Comparison of ENCODE assay signal across 10 mouse cellular contexts in the genomic region with DNA sequence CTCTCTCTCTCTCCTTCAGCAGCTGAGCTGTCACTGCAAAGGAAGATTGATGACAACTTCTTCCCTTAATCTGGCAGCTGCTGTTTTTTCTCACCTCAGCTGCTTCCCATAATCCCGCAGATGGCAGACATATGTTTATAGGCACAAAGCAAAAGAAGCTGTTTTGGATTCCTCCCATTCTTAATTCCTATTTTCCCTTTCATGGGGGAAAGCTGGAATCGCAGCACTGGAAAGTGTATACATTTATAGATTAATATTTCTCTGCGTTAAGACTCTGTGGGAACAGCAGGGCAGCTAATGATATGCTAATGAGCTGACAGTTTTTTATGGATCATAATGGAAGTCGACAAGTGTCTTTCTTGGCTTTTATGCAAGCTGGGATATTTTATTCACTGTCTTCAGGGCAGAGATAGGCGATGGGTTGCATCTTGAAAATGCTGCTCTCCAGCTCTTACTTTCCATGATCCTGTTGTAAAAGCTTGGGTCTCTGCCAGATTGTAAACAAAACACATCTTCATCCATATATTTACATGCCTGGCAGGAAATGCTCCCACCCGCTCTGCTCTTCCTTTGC.
A peak's percentile ranks its signal among the peaks of the same experiment; 100 is the strongest.
DNase-seq lines count a peak whose midpoint lies in the region; ATAC-seq and TF ChIP-seq lines count a peak whose summit lies in the region.
"Had no signal": no experiment of that assay in that cellular context is flagged by ENCODE, and none has a peak within 500 bp of the region (broad histone marks: within the 10 kb centered on the region; RNA-seq: fewer than 3 reads in every experiment).

No protein-coding gene starts in this region.

- no peak overlapping the region for H3K4me3 ChIP-seq in kidney, postnatal 0 days (replicated peaks; ENCODE audit: low read depth, low read length)
- H3K4me3 ChIP-seq: heart, embryonic 15.5 days; limb, embryonic 12.5 days had no signal

- no peak for TF ChIP-seq CTCF in kidney, postnatal 0 days (IDR thresholded peaks at IDR 0.05; ENCODE audit: low read depth)

- no peaks in the 10 kb centered on the region for H3K9me3 ChIP-seq in kidney, postnatal 0 days (replicated peaks; ENCODE audit: low read length)
- H3K9me3 ChIP-seq: heart, embryonic 15.5 days had no signal

- no peak overlapping the region for H3K27ac ChIP-seq in kidney, postnatal 0 days
- H3K27ac ChIP-seq: heart, embryonic 15.5 days; limb, embryonic 12.5 days had no signal

- DNase-seq in kidney, postnatal 0 days (ENCODE audit: low spot score) = peak; percentile 64
- DNase-seq in kidney, postnatal 36 days = no peak
- DNase-seq in R1 (ENCODE audit: low read depth, low spot score) = peak; percentile 4
- DNase-seq in embryo, embryonic 11 days = peak; percentile 29
- DNase-seq in layer of hippocampus, postnatal 14 days (ENCODE audit: low spot score in 2 of 2) = peak; percentile 19 to 55
- no peak for DNase-seq in cerebellum, adult 11 months
- DNase-seq: kidney, postnatal 10 days had no signal

- 46% methylated on average over 6 of the region's 6 CpGs for WGBS in kidney, postnatal 0 days

- H3K4me2 ChIP-seq in kidney, postnatal 0 days (ENCODE audit: low read length) = no peak overlapping the region
- H3K4me2 ChIP-seq: heart, embryonic 15.5 days; limb, embryonic 12.5 days had no signal

- no peak for ATAC-seq in kidney, postnatal 0 days (replicated peaks; ENCODE audit: low FRiP score, low read depth)
- ATAC-seq in megakaryocyte, adult 5-6 weeks (ENCODE audit: poor library complexity, severe bottlenecking) = no peak

- no peaks in the 10 kb centered on the region for H3K27me3 ChIP-seq in kidney, postnatal 0 days (ENCODE audit: insufficient read depth, low read length)
- H3K27me3 ChIP-seq: heart, embryonic 15.5 days; limb, embryonic 12.5 days had no signal

- no peak overlapping the region for H3K9ac ChIP-seq in kidney, postnatal 0 days (ENCODE audit: low read depth, low read length)
- H3K9ac ChIP-seq: heart, embryonic 15.5 days; limb, embryonic 12.5 days had no signal

- H3K4me1 ChIP-seq in kidney, postnatal 0 days (replicated peaks; ENCODE audit: insufficient read depth, low read length) = no peaks in the 10 kb centered on the region
- H3K4me1 ChIP-seq: heart, embryonic 15.5 days; limb, embryonic 12.5 days had no signal

- H3K36me3 ChIP-seq in kidney, postnatal 0 days (ENCODE audit: insufficient read depth, low read length) = no peaks in the 10 kb centered on the region
- H3K36me3 ChIP-seq: heart, embryonic 15.5 days; limb, embryonic 12.5 days had no signal

Comparison
In these comparisons a context has a peak if more than half of its experiments do, and no peak if none do; other contexts are left out.
1. DNase-seq: peak in kidney, postnatal 0 days (single experiment), R1 (single experiment), embryo, embryonic 11 days (single experiment) and layer of hippocampus, postnatal 14 days (2 of 2); none in kidney, postnatal 36 days (0 of 2) and cerebellum, adult 11 months (single experiment).